Mouse (Mus musculus): ENCODE measurements at regions not wholly inside any gene's neighbourhood (a gene's known extent, or its start where the extent isn't known, plus 50 kb on each side); places are given as distances from the start of the nearest gene placed in this dataset.
A peak's percentile ranks its signal among the peaks of the same experiment; 100 is the strongest.
"Not testable (repeated sequence)": the region's sequence is repeated elsewhere in the genome, so short reads cannot be mapped to it uniquely, and the experiment has no call there.

GRCm38 (mm10) chr17:4024384-4024783, 328.3 kb upstream of the Nox3 start:
- no peak for DNase-seq (ENCODE audit: low spot score in 2 of 2)

- no peak for DNase-seq (ENCODE audit: low spot score in 2 of 2)
Observed at GRCm38 (mm10) chr17:4029202-4029601, 333.1 kb upstream of the Nox3 start.

GRCm38 (mm10) chr17:4034816-4035360, 338.8 kb upstream of the Nox3 start:
- no peak for DNase-seq (ENCODE audit: low spot score in 2 of 2)

GRCm38 (mm10) chr17:4040104-4040664, 344.1 kb upstream of the Nox3 start:
- DNase-seq (ENCODE audit: low spot score in 2 of 2) = no peak

- not testable (repeated sequence) for DNase-seq (ENCODE audit: low spot score in 2 of 2)
Observed at GRCm38 (mm10) chr17:4060186-4060585, 364.1 kb upstream of the Nox3 start.

GRCm38 (mm10) chr17:4073381-4073780, 377.3 kb upstream of the Nox3 start:
- DNase-seq (ENCODE audit: low spot score in 2 of 2) = no peak

- DNase-seq (ENCODE audit: low spot score in 2 of 2) = no peak
Observed at GRCm38 (mm10) chr17:4080564-4080963, 384.5 kb upstream of the Nox3 start.

- DNase-seq (ENCODE audit: low spot score in 2 of 2) = no peak
Observed at GRCm38 (mm10) chr17:4094621-4095020, 398.6 kb upstream of the Nox3 start.

- no peak for DNase-seq (ENCODE audit: low spot score in 2 of 2)
Observed at GRCm38 (mm10) chr17:4103321-4103720, 407.3 kb upstream of the Nox3 start.

GRCm38 (mm10) chr17:4109263-4109662, 413.2 kb upstream of the Nox3 start:
- peak; percentile 8 to 51 for DNase-seq (ENCODE audit: low spot score in 2 of 2)

- DNase-seq (ENCODE audit: low spot score in 2 of 2) = no peak
Observed at GRCm38 (mm10) chr17:4113021-4113420, 417.0 kb upstream of the Nox3 start.

GRCm38 (mm10) chr17:4116476-4116875, 420.4 kb upstream of the Nox3 start:
- DNase-seq (ENCODE audit: low spot score in 2 of 2) = no peak

GRCm38 (mm10) chr17:4133678-4134077, 437.6 kb upstream of the Nox3 start:
- DNase-seq (ENCODE audit: low spot score in 2 of 2) = no peak

- DNase-seq (ENCODE audit: low spot score in 2 of 2) = no peak
Observed at GRCm38 (mm10) chr17:4163502-4163901, 467.4 kb upstream of the Nox3 start.

GRCm38 (mm10) chr17:4173951-4174361, 477.9 kb upstream of the Nox3 start:
- no peak for DNase-seq (ENCODE audit: low spot score in 2 of 2)

- DNase-seq (ENCODE audit: low spot score in 2 of 2) = no peak
Observed at GRCm38 (mm10) chr17:4175006-4175405, 478.9 kb upstream of the Nox3 start.

GRCm38 (mm10) chr17:4176524-4176923, 480.5 kb upstream of the Nox3 start:
- DNase-seq (ENCODE audit: low spot score in 2 of 2) = no peak

GRCm38 (mm10) chr17:4177485-4178150, 481.6 kb upstream of the Nox3 start:
- DNase-seq (ENCODE audit: low spot score in 2 of 2) = no peak

- no peak for DNase-seq (ENCODE audit: low spot score in 2 of 2)
Observed at GRCm38 (mm10) chr17:4179271-4179670, 483.2 kb upstream of the Nox3 start.

- DNase-seq (ENCODE audit: low spot score in 2 of 2) = no peak
Observed at GRCm38 (mm10) chr17:4182106-4182505, 486.0 kb upstream of the Nox3 start.

- no peak for DNase-seq (ENCODE audit: low spot score in 2 of 2)
Observed at GRCm38 (mm10) chr17:4186802-4187201, 490.7 kb upstream of the Nox3 start.

- DNase-seq (ENCODE audit: low spot score in 2 of 2) = no peak
Observed at GRCm38 (mm10) chr17:4187606-4188005, 491.5 kb upstream of the Nox3 start.

- DNase-seq (ENCODE audit: low spot score in 2 of 2) = no peak
Observed at GRCm38 (mm10) chr17:4196793-4197448, 500.9 kb upstream of the Nox3 start.

Data from spleen, postnatal 10 days (tissue).